Mouse (Mus musculus) neural tube, embryonic 12.5 days (tissue): ENCODE results near the gene Fam124a. TPM values are rescaled to one million over a fixed set of nuclear protein-coding genes. Genes with fewer than 3 reads are reported as not detected.
A peak's percentile ranks its signal among the peaks of the same experiment; 100 is the strongest.

ENCODE experiments used
- ATAC-seq: fragments of 200-750 bp; cut with Nextera tagmentation; 2 replicates; pipeline ENCODE4 v1.8.0; 2017; ENCODE audit warnings: low read depth, mild to moderate bottlenecking, moderate TSS enrichment, moderate library complexity; ENCODE audit not compliant: low FRiP score
- H3K27ac ChIP-seq: fragments of 300-500 bp; sonication (generic); 2 replicates; pipeline ENCODE4 v1.5.1; 2016
- H3K27me3 ChIP-seq: fragments of 300-500 bp; sonication (generic); replicated peaks from 2 replicates; pipeline ENCODE4 v1.6.1; 2016; ENCODE audit warnings: mild to moderate bottlenecking
- H3K36me3 ChIP-seq: fragments of 300-500 bp; sonication (generic); 2 replicates; pipeline ENCODE4 v1.6.1; 2016; ENCODE audit warnings: mild to moderate bottlenecking
- H3K4me1 ChIP-seq: fragments of 300-500 bp; sonication (generic); 2 replicates; pipeline ENCODE4 v1.6.1; 2016
- H3K4me2 ChIP-seq: fragments of 300-500 bp; sonication (generic); replicated peaks from 2 replicates; pipeline ENCODE4 v1.6.1; 2016; ENCODE audit warnings: mild to moderate bottlenecking
- H3K4me3 ChIP-seq: fragments of 300-500 bp; sonication (generic); 2 replicates; pipeline ENCODE4 v1.5.1; 2016
- H3K9ac ChIP-seq: fragments of 300-500 bp; sonication (generic); 2 replicates; pipeline ENCODE4 v1.6.1; 2016; ENCODE audit warnings: mild to moderate bottlenecking
- H3K9me3 ChIP-seq: fragments of 300-500 bp; sonication (generic); 2 replicates; pipeline ENCODE4 v1.6.1; 2016; ENCODE audit warnings: mild to moderate bottlenecking
- WGBS: fragments of 180-500 bp; shearing (Covaris S2); methylation state at CpG from one replicate; pipeline ENCODE4 v1.1.7; 2016; 5-methylcytosine and 5-hydroxymethylcytosine counted together
- polyA plus RNA-seq: library from polyadenylated mRNA; unstranded; fragments of >200 nt; fragmentation: Nextera tagmentation; extraction: Ambion mirVana; gene quantifications from 2 replicates; pipeline ENCODE4 v1.2.1, GENCODE M21; 2016

Gene Fam124a
- polyA plus RNA-seq, 1 experiment from 2014 or later, result 16.7 TPM

DNA sequence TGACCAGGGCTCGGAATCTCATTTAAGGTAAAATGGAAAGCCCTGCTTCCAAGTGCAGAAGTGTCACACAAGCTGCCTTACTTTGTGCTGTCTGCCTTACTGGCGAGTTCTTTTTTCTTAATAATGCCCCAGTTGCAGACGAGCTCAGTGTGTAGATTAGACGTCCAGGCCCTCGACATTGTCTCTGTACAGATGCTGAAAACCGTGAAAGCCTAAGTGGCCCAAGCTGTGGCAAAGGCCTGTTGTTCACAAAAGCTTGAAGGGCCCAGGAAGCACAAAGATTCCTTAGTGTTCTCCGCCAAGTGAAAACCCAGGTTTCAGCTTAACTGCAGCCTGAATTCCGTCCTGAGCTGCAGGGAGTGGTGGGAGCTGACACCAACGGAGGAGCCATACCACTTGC, 26.2 kb downstream of the Fam124a start:
- no peak overlapping the region for H3K27ac ChIP-seq
- peaks cover 25% of the 10 kb centered on the region; the same call in 1 of the 2 replicates for H3K4me1 ChIP-seq
- H3K27me3 ChIP-seq, result no peaks in the 10 kb centered on the region
- no peak overlapping the region for H3K9ac ChIP-seq
- no peaks in the 10 kb centered on the region for H3K9me3 ChIP-seq
- no peak overlapping the region for H3K4me2 ChIP-seq
- WGBS, result 36% methylated on average over 9 of the region's 9 CpGs
- no peak for ATAC-seq
- no peak overlapping the region for H3K4me3 ChIP-seq
- no peaks in the 10 kb centered on the region for H3K36me3 ChIP-seq

DNA sequence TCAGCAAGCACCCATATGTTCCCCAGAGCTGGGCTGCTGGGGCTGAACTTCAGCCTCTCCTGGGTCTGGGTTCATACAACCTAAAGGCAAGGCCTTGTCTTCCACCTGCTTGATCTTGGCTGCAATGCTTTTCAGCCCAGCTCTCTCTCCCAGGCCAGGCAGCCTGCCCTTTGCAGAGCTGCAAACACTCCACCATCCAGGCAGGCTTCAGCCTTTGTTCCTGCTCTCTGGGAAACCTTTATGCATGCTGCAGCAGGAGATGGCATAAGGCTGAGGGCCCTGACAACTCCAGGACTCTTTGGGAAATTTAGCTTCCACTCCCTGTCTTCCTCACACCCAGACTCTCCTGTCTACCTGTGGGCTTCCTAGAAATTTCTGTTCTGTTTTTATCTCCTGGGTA, 29.1 kb downstream of the Fam124a start:
- Histone ChIP-seq H3K4me1 (peaks cover 25% of the 10 kb centered on the region; the same call in 1 of the 2 replicates), H3K4me2 (no peak overlapping the region), H3K9ac (no peak overlapping the region), H3K4me3 (no peak overlapping the region), H3K27me3 (no peaks in the 10 kb centered on the region), H3K36me3 (no peaks in the 10 kb centered on the region; the same call in 1 of the 2 replicates), H3K9me3 (no peaks in the 10 kb centered on the region), H3K27ac (peak overlapping the region; percentile 46; the same call in 1 of the 2 replicates)
- 0 out of 2 replicates have a peak, but pooled peaks have one; percentile 31 for ATAC-seq

DNA sequence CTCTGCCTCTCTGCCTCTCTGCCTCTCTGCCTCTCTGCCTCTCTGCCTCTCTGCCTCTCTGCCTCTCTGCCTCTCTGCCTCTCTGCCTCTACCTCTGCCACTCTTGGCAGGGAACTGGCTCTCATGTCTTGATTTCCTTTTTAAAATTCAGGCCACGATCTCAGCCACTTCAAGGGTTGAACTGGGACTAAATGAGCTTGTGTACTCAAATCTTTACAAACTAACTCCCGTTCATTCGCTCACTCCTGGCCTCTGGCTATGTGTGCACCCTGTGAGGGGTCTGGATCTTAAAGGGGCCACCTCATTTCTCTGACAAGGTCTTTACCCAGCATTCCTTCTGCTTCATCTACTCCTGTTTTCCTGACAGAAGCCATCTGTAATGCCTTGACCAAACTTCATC, 29.8 kb downstream of the Fam124a start:
- H3K27me3 ChIP-seq, result no peaks in the 10 kb centered on the region
- no peak overlapping the region for H3K4me3 ChIP-seq
- no peak overlapping the region for H3K27ac ChIP-seq
- H3K9ac ChIP-seq, result no peak overlapping the region
- peak; percentile 77 for ATAC-seq
- no peaks in the 10 kb centered on the region; the same call in 1 of the 2 replicates for H3K36me3 ChIP-seq
- no peaks in the 10 kb centered on the region for H3K9me3 ChIP-seq
- H3K4me1 ChIP-seq, result peaks cover 25% of the 10 kb centered on the region; the same call in 1 of the 2 replicates
- H3K4me2 ChIP-seq, result no peak overlapping the region
- WGBS, result 22% methylated on average over 3 of the region's 3 CpGs

DNA sequence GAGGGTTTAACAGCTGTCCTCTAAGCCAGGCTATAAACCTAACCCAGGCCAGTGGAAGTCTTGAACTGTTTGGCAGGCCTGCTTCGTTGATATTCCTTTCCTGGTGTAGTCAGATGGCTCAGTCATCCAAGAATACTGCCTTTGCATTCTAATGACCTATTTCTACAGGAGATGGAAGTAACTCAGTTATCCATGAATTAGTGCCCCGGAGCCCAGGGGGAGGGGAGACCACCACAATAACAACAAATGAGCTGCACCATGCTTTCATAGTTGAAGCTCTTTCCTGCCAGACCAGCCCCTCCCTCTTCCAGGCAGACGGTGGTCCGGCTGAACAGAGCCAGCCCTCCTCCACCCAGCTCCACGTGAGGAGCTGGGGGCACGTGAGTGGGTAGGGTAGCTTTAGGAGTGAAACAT, 44.6 kb downstream of the Fam124a start:
- H3K9ac ChIP-seq, result no peak overlapping the region
- no peaks in the 10 kb centered on the region for H3K9me3 ChIP-seq
- H3K4me1 ChIP-seq, result peaks cover 13% of the 10 kb centered on the region; the same call in 1 of the 2 replicates
- H3K4me3 ChIP-seq, result no peak overlapping the region
- H3K27me3 ChIP-seq, result no peaks in the 10 kb centered on the region
- no peaks in the 10 kb centered on the region for H3K36me3 ChIP-seq
- WGBS, result 37% methylated on average over 6 of the region's 6 CpGs
- no peak overlapping the region for H3K4me2 ChIP-seq
- ATAC-seq, result peak; percentile 65
- no peak overlapping the region for H3K27ac ChIP-seq

DNA sequence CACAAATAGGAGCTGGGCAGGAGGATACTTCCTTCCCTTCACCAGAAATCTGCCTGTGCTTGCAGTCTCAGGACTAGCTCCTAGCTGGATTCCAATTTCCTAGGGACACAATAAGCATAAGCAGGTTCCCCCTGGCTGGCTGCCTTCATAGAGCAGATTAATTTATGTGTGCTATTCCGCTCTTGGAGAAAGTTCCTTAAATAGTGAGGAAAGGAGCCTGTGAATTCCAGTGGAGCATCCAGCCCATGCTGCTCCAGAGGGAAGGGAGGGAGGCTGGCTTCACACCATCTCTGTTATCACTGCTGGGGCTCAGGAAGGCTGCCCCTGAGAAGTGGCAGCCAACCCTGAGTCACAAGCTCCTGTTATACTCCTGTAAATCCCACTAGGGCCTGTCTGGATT, 46.7 kb downstream of the Fam124a start:
- no peak overlapping the region for H3K27ac ChIP-seq
- 69% methylated on average over 1 of the region's 1 CpGs for WGBS

DNA sequence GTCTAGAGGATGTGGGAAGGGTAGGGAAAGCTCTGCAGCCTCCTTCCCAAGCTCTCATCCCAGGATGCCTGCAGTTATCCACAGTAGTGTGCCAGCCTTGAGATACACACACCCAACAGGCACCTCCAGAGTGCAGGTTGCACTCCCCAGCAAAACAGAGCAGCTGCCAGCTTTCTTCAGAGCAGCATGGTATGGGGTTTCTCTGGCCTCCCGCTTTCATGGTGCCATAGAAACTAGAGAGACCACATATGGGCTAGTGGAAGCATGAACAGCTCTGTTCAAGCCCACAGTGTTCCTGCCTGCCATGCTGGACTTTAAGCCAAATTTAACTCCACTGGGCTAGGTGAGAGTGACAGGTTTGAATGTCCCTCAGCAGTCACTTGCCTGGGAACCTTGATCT, 47.3 kb downstream of the Fam124a start:
- WGBS, result 82% methylated on average over 1 of the region's 1 CpGs
- H3K4me1 ChIP-seq, result peaks cover 13% of the 10 kb centered on the region; the same call in 1 of the 2 replicates
- H3K27me3 ChIP-seq, result no peaks in the 10 kb centered on the region
- H3K9ac ChIP-seq, result no peak overlapping the region
- H3K4me3 ChIP-seq, result no peak overlapping the region
- no peak overlapping the region for H3K27ac ChIP-seq
- peaks cover 4% of the 10 kb centered on the region; the same call in 1 of the 2 replicates for H3K36me3 ChIP-seq
- no peak overlapping the region for H3K4me2 ChIP-seq
- no peaks in the 10 kb centered on the region for H3K9me3 ChIP-seq
- ATAC-seq, result no peak

More for the DNA sequence above, 46.7 kb downstream of the Fam124a start:
- H3K4me2 ChIP-seq, result no peak overlapping the region
- no peaks in the 10 kb centered on the region for H3K9me3 ChIP-seq
- H3K4me3 ChIP-seq, result no peak overlapping the region
- peaks cover 13% of the 10 kb centered on the region; the same call in 1 of the 2 replicates for H3K4me1 ChIP-seq
- H3K9ac ChIP-seq, result no peak overlapping the region
- no peaks in the 10 kb centered on the region for H3K27me3 ChIP-seq
- H3K36me3 ChIP-seq, result peaks cover 4% of the 10 kb centered on the region; the same call in 1 of the 2 replicates
- ATAC-seq, result no peak

DNA sequence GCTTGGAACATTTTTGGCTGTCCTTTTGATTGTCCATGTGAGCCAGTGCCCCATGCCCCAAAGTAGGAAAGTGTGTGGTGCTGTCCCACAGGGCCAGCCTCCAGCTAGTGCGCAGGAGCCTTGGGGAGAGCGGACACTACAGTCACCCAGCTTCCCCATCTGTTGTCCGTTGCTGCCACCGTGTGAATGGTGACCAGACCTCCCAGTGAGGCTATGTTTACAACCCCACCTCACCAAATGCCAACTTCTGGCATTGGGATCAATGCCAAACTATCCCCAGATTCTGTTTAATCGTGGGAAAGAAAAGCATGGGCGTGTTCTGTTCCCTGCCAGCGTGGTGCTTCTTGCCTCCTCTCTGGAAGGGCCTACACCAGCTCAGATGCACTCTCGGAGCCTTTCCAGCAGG, 52.3 kb downstream of the Fam124a start:
- no peaks in the 10 kb centered on the region for H3K9me3 ChIP-seq
- H3K9ac ChIP-seq, result no peak overlapping the region
- H3K4me1 ChIP-seq, result 0 out of 2 replicates have a peak, but pooled peaks cover under 1% of the 10 kb centered on the region
- H3K4me2 ChIP-seq, result no peak overlapping the region
- no peak overlapping the region for H3K27ac ChIP-seq
- 78% methylated on average over 8 of the region's 8 CpGs for WGBS
- no peak for ATAC-seq
- no peak overlapping the region for H3K4me3 ChIP-seq
- H3K27me3 ChIP-seq, result no peaks in the 10 kb centered on the region
- peaks cover 4% of the 10 kb centered on the region; the same call in 1 of the 2 replicates for H3K36me3 ChIP-seq

DNA sequence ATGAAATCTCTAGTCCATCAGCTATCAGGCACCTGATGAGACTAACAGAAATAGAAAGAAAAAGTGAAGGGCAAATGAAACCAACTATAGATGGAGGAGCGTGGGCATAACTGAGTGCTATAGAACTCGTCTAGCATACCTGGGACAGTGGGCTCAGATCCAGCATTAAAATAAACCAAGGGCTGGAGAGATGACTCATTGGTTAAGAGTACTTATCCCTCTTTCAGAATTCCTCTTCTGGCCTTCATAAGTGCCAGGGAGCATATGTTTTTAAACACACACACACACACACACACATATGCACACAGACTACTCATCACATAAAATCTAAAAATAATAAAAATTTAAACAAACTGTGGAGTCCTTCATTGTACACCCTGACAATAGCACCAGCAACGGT, 54.4 kb downstream of the Fam124a start:
- Histone ChIP-seq H3K9me3 (no peaks in the 10 kb centered on the region), H3K9ac (no peak overlapping the region), H3K4me3 (no peak overlapping the region), H3K36me3 (peaks cover 4% of the 10 kb centered on the region; the same call in 1 of the 2 replicates), H3K4me1 (no peaks in the 10 kb centered on the region), H3K4me2 (no peak overlapping the region), H3K27ac (no peak overlapping the region), H3K27me3 (no peaks in the 10 kb centered on the region)
- WGBS, result 82% methylated on average over 3 of the region's 3 CpGs
- no peak for ATAC-seq

DNA sequence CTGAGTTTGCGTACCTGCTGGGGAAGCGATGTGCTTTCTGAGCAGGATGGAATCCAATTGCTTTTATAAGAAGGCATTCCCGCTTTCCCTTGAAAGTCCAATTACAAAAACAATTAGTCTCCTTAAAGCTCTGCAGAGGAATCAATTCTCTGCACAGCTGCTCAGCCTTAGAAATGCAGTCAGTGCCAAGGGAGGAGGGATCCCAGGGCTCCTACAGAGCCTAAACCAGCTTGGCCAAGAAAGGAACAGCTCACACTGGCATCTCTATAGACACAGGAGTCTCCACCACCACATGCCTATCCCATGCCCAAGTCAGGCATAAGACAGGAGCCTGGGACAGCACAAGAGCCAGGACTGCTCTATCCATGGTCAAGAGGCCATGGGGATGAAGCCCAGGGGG, 66.9 kb downstream of the Fam124a start:
- Histone ChIP-seq H3K27ac (no peak overlapping the region), H3K4me1 (no peaks in the 10 kb centered on the region), H3K36me3 (no peaks in the 10 kb centered on the region), H3K4me2 (no peak overlapping the region), H3K9ac (no peak overlapping the region), H3K27me3 (no peaks in the 10 kb centered on the region), H3K4me3 (no peak overlapping the region), H3K9me3 (no peaks in the 10 kb centered on the region)
- no peak for ATAC-seq
- 75% methylated on average over 3 of the region's 3 CpGs for WGBS

DNA sequence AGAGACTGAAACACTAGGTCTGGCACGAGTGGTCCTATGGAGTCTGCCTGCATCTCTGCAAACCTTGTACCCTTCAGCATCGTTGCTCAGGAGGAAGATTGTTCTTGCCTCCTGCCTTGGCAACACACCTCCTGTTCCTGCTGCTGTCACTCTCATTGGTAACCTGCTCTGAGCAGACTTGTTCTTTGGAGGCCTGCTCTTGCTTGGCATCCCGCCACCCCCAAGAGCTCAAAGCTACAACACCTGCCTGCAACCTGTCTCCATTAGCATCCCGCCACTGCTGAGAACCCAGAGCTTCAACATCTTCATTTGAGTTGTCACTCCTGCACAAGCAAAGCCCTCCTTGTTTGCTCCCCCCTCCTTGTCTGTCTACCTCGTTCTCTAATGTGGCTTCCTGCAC, 72.4 kb downstream of the Fam124a start:
- H3K9ac ChIP-seq, result no peak overlapping the region
- H3K9me3 ChIP-seq, result no peaks in the 10 kb centered on the region
- no peak overlapping the region for H3K4me2 ChIP-seq
- no peaks in the 10 kb centered on the region for H3K36me3 ChIP-seq
- no peak overlapping the region for H3K27ac ChIP-seq
- H3K27me3 ChIP-seq, result no peaks in the 10 kb centered on the region
- 93% methylated on average over 5 of the region's 5 CpGs for WGBS
- H3K4me1 ChIP-seq, result no peaks in the 10 kb centered on the region
- no peak overlapping the region for H3K4me3 ChIP-seq
- ATAC-seq, result no peak

DNA sequence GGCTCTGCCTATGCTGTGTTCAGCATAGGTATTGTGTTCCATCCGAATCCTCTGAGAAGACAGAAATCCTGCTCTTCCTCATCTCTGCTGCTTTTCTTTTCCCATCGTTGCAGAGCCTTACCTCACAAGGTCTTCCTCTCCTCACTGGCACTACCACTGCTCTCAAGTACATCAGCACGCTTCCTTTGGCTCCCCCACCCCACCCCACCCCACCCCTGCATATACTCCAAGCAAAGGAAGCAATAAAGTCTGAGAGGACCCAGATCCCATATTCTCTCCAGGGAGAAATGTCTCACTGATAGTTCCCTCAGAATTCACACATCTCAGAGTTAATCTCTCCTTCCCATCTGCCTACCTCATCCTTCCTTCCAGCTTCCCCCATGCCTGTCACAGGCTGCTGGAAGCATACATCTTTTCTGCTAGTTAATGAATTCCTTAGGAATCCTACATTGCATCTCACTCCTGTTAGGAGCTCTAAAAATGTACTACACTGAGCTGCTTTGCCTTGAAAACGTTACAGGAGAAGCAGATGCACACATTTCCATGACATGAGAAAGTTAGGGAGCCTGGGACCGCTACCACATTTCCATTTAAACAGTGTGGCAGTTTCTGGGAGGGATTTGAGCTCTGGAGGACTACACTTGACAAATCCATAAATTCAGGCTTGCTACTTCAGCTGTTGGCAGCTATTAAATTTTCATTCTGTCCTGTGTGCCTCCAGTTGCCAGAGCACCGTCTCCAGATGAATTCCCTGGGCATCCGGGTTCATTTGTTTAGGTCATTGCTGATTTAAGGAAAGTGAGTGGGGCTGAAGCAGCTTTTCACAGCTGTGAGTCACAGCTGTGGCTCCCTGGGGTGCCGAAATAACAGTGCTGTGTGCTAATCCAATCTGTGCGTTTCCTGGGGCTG, 82.2 kb downstream of the Fam124a start:
- Histone ChIP-seq H3K4me3 (no peak overlapping the region), H3K4me2 (peak overlapping the region; percentile 34), H3K9ac (no peak overlapping the region), H3K27ac (peak overlapping the region; percentile 37; the same call in 1 of the 2 replicates), H3K9me3 (no peaks in the 10 kb centered on the region), H3K27me3 (no peaks in the 10 kb centered on the region), H3K4me1 (peaks cover 18% of the 10 kb centered on the region; the same call in 1 of the 2 replicates), H3K36me3 (no peaks in the 10 kb centered on the region)
- 17% methylated on average over 9 of the region's 9 CpGs for WGBS
- peak; percentile 77 for ATAC-seq

DNA sequence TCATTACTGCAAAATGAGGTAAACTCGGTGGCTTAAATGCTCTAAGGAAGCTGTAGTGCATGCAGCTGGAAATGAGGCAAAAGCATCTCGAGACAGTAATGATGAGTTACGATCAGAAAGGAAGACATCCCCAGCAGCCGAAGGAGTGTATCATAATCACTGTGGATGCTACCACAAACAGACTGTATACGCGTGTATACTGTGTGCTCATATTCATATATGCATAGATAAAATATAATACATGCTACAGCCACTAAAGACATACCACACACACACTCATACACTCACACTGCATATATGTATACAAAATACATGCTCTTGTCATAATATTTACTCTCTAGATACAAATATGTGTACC, 82.8 kb downstream of the Fam124a start:
- Histone ChIP-seq H3K27ac (no peak overlapping the region), H3K9me3 (no peaks in the 10 kb centered on the region), H3K27me3 (no peaks in the 10 kb centered on the region), H3K4me2 (peak overlapping the region; percentile 34), H3K9ac (no peak overlapping the region), H3K36me3 (no peaks in the 10 kb centered on the region), H3K4me3 (no peak overlapping the region), H3K4me1 (peaks cover 18% of the 10 kb centered on the region; the same call in 1 of the 2 replicates)
- WGBS, result 41% methylated on average over 6 of the region's 6 CpGs
- ATAC-seq, result peak; percentile 79
